Mouse (Mus musculus): ENCODE measurements around the gene Jade2.

DNA sequence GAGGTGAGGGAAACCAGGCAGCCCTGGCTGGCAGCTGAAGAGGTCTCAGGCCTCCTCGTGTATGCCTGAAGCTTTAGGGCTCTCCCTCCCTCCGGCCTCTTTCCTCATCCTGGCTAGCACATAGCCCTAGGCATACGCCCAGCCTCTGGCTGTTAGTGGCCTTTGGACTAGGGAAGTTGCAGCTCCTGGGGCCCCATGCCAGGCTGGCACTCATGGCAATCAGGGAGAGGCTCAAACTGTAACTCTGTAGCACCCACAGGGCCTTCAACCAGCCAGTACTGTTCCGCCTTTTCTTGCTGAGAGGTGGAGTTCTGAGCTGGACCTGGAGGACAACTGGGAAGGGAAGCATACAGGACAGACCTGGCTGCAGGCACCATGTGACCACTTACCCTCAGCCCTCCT, 19.5 kb upstream of the Jade2 start:
- TF ChIP-seq CTCF (IDR thresholded peaks at IDR 0.05; ENCODE audit: borderline replicate concordance, insufficient read depth, low read depth, low read length) (no peak), POLR2A (IDR thresholded peaks at IDR 0.05; ENCODE audit: borderline replicate concordance, insufficient read depth, low read length) (no peak)

Measured in cerebellum, adult 2 months (tissue).